Mouse (Mus musculus) left cerebral cortex, adult 8-10 months (tissue): ENCODE results near the gene Atf5. TPM values are rescaled to one million over a fixed set of nuclear protein-coding genes. Genes with fewer than 3 reads are reported as not detected.

ENCODE experiments used
- DNase-seq, 2 experiments: peaks; one replicate each; pipeline ENCODE4 v3.0.0; 2022; ENCODE audit warnings: low spot score in 2 of 2
- total RNA-seq, 4 experiments: library from RNA; stranded (reverse); gene quantifications; 2 replicates each; pipeline ENCODE4 v1.2.4; 2022

Atf5 gene
- total RNA-seq, result 10 to 100 TPM; 23.8 to 26.8 (median 24.2) TPM

DNA sequence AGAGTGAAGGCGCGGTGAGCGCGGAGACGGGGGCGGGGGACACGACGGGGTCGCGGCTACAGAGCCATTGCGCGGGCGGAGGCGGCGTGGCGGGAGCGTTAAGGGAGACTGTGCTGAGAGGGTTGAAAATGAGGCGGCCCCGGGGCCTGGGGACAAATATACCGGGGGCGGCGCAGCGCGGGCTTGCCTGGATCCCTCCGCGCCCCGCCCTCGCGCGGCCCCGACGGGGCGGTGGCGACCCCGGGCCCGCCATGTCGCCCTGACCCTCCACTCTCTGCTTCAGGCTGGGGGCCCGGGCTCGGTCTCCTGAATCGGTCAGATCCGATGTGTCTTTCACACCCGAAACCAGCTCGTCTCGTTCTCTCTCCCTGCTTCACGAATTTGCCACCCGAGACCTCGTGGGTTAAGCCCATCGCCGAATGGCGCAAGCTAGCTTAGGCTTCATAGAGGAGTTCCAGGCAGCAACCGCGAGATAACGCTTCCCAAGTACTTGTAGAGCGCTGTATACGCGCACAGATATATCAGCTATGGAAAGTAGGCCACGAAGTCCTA is at the start of gene Atf5:
Atf5 (minus strand) TSS at position 189 of the 552 bp plus-strand sequence.
- DNase-seq, result no peak

DNA sequence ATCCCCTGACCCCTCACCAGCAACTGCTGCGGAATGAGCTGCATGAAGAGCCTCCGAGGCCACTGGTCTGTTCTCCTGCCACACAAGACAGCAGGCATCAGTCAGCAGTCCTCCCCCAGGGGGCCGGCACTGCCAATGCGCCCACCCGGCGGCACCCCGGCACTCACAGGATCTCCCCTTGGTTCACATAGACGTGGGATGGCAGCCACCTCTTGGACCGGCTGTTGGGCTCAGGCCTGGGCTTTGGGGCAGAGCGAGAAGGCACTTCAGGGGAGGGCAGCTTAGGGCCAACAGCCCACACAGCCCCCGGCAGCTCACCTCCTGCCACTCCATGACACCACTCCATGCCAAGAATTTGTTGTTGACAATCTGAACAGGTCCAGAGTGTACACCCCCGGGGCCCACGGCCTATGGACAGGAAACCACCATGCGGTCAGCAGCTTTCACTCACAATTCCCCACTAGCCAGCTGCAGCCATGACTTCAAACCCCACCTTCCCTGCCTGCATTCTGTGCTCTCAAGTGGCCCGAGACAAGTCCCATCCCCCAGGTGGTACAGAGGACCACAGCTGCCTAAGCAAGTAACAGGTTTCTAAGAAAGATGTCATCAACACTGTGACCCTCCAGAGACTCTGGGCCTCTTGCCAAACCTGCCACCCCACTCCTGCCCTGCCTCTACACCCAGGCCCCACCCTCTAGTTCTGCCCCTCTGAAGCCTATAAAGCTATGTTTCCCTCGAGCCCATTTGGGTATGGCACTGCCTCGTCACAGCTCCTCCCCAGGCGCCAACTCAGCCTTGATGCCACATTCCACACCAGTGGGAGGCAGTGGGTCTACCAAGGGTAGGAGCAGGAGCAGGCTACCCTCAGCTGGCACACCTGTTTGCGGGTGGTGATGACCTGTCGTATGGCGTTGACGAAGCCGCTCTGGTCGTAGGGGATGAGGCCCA is 48.4 kb upstream of the Atf5 start:
- DNase-seq, result no peak

GRCm38 (mm10) chr7:44863982-44864494 is 47.6 kb upstream of the Atf5 start:
- no peak for DNase-seq

- no peak for DNase-seq
Measured at GRCm38 (mm10) chr7:44863210-44863609, 46.8 kb upstream of the Atf5 start.

DNA sequence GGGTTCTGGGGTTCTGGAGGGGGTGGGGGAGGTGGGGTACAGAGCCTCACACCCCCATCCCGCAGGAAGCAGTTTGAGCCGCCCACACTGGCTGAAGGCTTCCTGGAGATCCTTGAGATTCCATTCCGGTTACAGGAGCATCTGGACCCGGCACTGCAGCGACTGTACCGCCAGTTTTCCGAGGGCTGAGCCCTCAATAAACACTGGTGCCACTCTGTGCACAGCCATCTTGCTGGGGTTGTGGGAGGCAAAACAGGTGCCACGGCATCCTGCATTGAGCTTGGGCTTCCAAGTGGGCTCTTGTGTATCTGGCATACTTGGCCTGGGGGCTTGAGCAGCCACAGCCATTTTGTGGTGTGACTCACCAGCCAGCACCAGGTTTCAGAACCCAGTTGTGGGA is 46.0 kb upstream of the Atf5 start:
- no peak for DNase-seq

DNA sequence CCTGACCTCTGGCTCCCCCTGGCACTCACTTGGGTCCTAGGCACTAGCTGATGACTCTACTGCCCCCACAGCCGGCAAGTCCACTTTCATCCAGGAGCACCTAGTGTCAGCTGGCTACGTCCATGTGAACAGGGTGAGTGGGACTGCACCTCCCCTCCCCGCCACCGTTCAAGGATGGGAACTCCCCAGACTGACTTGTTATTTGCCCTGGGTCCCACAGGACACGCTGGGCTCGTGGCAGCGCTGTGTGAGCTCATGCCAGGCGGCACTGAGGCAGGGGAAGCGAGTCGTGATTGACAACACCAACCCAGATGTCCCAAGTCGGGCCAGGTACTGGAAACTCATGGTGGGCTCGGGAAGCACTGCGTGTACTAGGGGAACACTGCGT is 45.0 kb upstream of the Atf5 start:
- no peak for DNase-seq

- DNase-seq, result no peak
Measured at GRCm38 (mm10) chr7:44860576-44861428, 44.3 kb upstream of the Atf5 start.

DNA sequence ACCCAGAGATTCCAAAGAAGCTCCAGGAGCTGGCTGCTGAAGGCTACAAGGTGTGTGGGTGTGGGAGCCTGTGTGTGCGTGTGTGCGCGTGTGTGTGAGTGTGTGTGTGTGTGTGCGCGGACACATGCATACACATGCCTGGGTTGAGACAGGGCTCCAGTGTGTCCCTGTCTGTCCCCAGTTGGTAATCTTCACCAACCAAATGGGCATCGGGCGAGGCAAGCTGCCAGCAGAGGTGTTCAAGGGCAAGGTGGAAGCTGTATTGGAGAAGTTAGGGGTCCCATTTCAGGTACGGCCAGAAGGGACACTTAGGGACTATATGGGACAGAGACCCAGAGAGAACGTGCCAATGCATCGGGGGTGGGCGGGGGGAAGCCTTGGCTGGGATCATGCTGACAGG is 43.4 kb upstream of the Atf5 start:
- no peak for DNase-seq

DNA sequence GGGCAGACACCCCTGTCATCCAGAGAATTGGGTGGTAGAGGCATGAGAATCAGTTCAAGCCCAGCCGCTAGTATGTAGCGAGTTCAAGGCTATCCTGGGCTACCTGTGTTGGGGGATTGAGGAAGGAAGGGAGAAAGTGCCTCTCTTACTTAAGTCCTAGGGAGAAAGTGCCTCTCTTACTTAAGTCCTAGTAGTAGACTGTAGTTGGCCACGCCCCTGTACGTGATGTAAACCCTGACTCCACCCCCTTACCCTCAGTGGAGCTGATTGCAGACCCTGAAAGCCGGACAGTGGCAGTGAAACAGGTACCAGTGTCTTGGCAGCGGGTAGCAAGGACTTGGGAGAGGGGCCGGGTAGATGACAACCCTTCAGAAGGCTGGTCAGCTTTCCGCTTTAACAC is 41.4 kb upstream of the Atf5 start:
- no peak for DNase-seq

GRCm38 (mm10) chr7:44857042-44857552 is 40.6 kb upstream of the Atf5 start, which contains the start of gene Pnkp:
Pnkp (plus strand) TSS chr7:44857139.
- DNase-seq, result peak; percentile 83 to 94

DNA sequence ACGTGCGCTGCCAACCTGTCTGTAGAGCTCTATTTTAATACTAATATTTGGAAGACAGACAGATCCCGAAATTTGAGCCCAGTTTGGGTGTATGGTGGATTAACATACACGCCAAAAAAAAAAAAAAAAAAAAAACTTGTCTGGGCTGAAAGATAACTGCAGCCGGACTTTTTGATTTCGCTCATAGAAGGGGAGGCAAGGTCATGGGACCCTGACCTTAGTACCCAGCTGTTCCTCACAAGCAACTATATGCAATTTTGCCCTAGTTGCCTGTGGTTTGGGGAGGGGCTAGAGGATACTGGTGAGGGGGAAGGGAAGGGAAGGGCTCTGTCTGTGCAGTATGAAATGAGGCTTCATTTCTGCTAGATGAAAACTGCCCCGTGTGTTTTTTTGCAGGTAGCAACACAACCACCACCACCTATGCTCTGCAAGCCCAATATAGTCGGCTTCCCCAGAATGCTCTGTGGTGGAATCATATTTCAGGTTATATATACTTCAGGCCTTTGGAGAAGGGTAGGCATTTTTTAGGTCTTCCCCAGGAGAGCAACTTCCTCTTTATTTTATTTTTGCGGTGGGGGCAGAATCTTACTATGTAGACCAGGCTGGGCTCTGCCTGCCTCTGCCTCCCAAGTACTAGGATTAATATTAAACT is 39.9 kb upstream of the Atf5 start:
- no peak for DNase-seq

GRCm38 (mm10) chr7:44855036-44855435 is 38.6 kb upstream of the Atf5 start:
- no peak for DNase-seq

- peak in 1 of 2 experiments; percentile 63 for DNase-seq
Measured at GRCm38 (mm10) chr7:44854356-44855031, 38.0 kb upstream of the Atf5 start.

DNA sequence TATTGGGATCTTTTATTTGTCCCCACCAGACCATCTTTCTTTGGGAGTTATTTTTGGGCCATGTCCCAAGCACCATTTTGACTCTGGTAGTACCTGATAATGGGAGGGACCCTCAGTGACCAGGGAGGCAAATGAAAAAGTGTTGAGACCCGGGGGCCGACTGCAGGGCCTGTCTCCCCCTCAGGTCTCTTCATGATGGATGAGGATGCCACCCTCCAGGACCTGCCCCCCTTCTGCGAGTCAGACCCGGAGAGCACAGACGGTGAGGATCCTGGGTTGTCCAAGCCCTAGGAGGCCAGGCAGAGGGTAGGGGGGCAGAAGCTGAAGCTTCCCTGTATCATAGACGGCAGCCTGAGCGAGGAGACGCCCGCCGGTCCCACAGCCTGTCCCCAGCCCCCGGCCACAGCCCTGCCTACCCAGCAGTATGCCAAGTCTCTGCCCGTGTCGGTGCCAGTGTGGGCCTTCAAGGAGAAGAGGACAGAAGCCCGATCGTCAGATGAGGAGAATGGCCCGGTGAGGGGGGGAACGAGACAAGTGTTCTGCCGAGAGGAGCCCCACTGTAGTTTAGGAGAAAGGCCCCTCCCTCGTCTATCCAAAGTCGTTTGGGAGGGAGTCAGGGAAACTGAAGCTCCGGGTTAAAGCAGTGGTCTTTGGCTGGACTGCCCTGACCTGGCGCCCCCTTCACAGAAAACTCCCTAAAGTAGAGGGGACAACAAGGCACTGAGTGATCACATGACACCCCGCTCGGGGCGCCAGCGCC is 37.3 kb upstream of the Atf5 start:
- no peak for DNase-seq

GRCm38 (mm10) chr7:44853065-44853464 is 36.6 kb upstream of the Atf5 start:
- DNase-seq, result no peak

DNA sequence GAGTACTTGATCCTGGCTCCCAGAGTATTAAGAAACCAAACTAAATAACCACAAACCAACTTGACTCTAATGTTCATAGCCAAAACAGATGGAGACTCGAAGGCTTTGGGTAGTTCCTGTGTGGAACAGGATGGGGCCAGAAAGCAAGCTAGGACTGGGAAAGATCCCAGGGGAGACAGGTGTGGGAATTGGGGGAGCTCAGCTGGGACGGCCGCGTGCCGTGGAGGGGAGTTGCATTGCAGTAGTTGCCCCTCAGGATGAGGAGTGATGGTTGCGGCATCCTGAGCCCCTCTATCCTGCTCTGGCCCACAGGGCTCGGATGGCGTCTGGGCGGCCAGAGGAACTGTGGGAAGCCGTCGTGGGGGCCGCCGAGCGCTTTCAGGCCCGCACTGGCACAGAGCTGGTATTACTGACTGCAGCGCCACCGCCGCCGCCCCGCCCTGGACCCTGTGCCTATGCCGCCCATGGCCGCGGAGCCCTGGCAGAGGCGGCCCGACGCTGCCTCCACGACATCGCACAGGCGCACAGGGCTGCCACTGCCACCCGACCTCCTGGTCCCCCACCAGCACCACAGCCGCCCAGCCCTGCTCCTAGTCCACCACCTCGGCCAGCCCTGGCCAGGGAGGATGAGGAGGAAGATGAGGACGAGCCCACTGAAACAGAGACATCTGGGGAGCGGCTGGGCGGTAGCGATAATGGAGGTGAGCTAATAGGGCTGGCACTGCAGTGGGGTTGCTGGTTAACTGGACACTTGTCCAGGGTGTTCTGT is 36.0 kb upstream of the Atf5 start:
- DNase-seq, result no peak

GRCm38 (mm10) chr7:44851625-44852234 is 35.3 kb upstream of the Atf5 start:
- DNase-seq, result no peak
